Mouse (Mus musculus) intestine, postnatal 0 days (tissue): ENCODE measurements around the gene Cyth4. TPM values are rescaled to one million over a fixed set of nuclear protein-coding genes. Genes with fewer than 3 reads are reported as not detected.

ENCODE experiments used
- ATAC-seq: fragments of 200-750 bp; cut with Nextera tagmentation; 2 replicates; pipeline ENCODE4 v1.8.0; 2017; ENCODE audit warnings: mild to moderate bottlenecking, moderate TSS enrichment, moderate library complexity
- H3K27ac ChIP-seq: fragments of 300-500 bp; sonication (generic); 2 replicates; pipeline ENCODE4 v1.5.1; 2014; ENCODE audit warnings: mild to moderate bottlenecking, low read depth, low read length, moderate library complexity
- H3K27me3 ChIP-seq: fragments of 300-500 bp; sonication (generic); replicated peaks from 2 replicates; pipeline ENCODE4 v1.6.1; 2014; ENCODE audit warnings: low read length, mixed read lengths; ENCODE audit not compliant: control insufficient read depth, insufficient read depth
- H3K36me3 ChIP-seq: fragments of 300-500 bp; sonication (generic); 2 replicates; pipeline ENCODE4 v1.6.1; 2014; ENCODE audit warnings: mild to moderate bottlenecking, moderate library complexity; ENCODE audit not compliant: control insufficient read depth, insufficient read depth
- H3K4me1 ChIP-seq: fragments of 300-500 bp; sonication (generic); replicated peaks from 2 replicates; pipeline ENCODE4 v1.6.1; 2014; ENCODE audit warnings: antibody characterized with exemption, low read length, mixed read lengths; ENCODE audit not compliant: control insufficient read depth, insufficient read depth
- H3K4me2 ChIP-seq: fragments of 300-500 bp; sonication (generic); replicated peaks from 2 replicates; pipeline ENCODE4 v1.6.1; 2014; ENCODE audit warnings: low read depth, mild to moderate bottlenecking, moderate library complexity
- H3K4me3 ChIP-seq: fragments of 300-500 bp; sonication (generic); 2 replicates; pipeline ENCODE4 v1.5.1; 2014; ENCODE audit warnings: low read depth, low read length
- H3K9ac ChIP-seq: fragments of 300-500 bp; sonication (generic); 2 replicates; pipeline ENCODE4 v1.6.1; 2014; ENCODE audit warnings: mild to moderate bottlenecking, low read depth, low read length
- H3K9me3 ChIP-seq: fragments of 300-500 bp; sonication (generic); 2 replicates; pipeline ENCODE4 v1.6.1; 2016; ENCODE audit warnings: mixed run types; ENCODE audit not compliant: control insufficient read depth
- CTCF ChIP-seq: sonication (generic); IDR thresholded peaks from 2 replicates; pipeline ENCODE4 v1.5.1; 2016; ENCODE audit warnings: low read depth, mild to moderate bottlenecking, control low read depth, antibody characterized with exemption, moderate library complexity
- WGBS: fragments of 180-500 bp; shearing (Covaris S2); extraction: QIAGEN DNeasy Blood & Tissue Kit; methylation state at CpG from one replicate; pipeline ENCODE4 v1.1.7; 2014; 5-methylcytosine and 5-hydroxymethylcytosine counted together
- polyA plus RNA-seq: library from polyadenylated mRNA; unstranded; fragments of >200 nt; fragmentation: Nextera tagmentation; extraction: Ambion mirVana; gene quantifications from 2 replicates; pipeline ENCODE4 v1.2.1, GENCODE M21; 2015

Cyth4 gene
- polyA plus RNA-seq, 1 experiment from 2014 or later = 2.5 TPM

DNA sequence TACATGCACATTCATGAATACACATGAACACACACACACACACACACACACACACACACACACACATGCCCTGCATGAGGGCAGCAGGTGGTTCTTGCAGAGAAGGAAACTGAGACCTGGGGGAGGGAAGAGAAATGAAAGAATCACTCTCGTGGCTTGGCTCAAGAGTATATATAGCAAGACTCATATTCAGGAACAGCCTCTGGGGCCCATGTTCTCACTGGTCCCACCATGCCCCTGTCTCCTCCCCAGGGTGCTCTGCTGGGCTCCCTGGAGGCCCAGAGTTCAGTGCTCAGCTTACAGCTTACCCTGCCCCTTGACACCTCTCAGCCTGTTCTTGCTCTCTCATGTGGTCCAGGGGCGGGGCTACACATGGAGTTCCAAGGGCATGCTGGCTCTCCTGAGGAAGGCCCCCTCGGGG is 8.5 kb downstream of the Cyth4 start:
- 51% methylated on average over 3 of the region's 3 CpGs for WGBS
- no peaks in the 10 kb centered on the region for H3K4me1 ChIP-seq
- H3K4me3 ChIP-seq = no peak overlapping the region
- no peaks in the 10 kb centered on the region for H3K27me3 ChIP-seq
- H3K9me3 ChIP-seq = no peaks in the 10 kb centered on the region
- ATAC-seq = no peak
- no peak for TF ChIP-seq CTCF
- no peak overlapping the region for H3K4me2 ChIP-seq
- no peaks in the 10 kb centered on the region for H3K36me3 ChIP-seq
- no peak overlapping the region for H3K27ac ChIP-seq
- no peak overlapping the region for H3K9ac ChIP-seq

- Histone ChIP-seq H3K9ac (no peak overlapping the region), H3K27me3 (no peaks in the 10 kb centered on the region), H3K4me3 (no peak overlapping the region), H3K4me2 (no peak overlapping the region), H3K4me1 (no peaks in the 10 kb centered on the region), H3K36me3 (no peaks in the 10 kb centered on the region), H3K27ac (no peak overlapping the region), H3K9me3 (no peaks in the 10 kb centered on the region)
- no peak for ATAC-seq
- TF ChIP-seq CTCF = no peak
- 85% methylated on average over 6 of the region's 6 CpGs for WGBS
Observed at GRCm38 (mm10) chr15:78606059-78606458, 9.2 kb downstream of the Cyth4 start.

DNA sequence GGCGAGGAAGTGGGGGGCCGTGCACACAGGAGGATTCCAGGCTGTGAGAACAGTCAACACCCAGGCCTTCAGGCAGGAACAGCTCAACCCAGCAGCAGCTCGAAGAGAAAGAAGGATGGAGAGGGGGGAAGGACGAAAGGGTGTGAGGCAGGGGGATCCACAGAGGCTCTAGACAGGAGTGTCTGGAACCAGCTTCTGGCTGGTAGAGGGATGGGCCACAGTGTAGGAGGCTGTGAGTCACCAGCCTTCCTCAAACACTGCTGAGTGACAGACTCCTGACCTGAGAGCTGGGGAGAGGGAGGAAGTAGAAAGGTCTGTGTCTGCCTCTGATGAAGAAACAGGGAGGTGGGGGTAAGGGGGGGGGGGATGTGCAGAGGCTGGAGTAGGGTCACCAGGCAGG is 10.6 kb downstream of the Cyth4 start:
- 60% methylated on average over 4 of the region's 4 CpGs for WGBS
- no peak for TF ChIP-seq CTCF
- no peak for ATAC-seq

GRCm38 (mm10) chr15:78610705-78611462 is 14.0 kb downstream of the Cyth4 start:
- TF ChIP-seq CTCF = no peak
- Histone ChIP-seq H3K27me3 (no peaks in the 10 kb centered on the region), H3K9ac (no peak overlapping the region), H3K27ac (no peak overlapping the region), H3K4me1 (no peaks in the 10 kb centered on the region), H3K9me3 (no peaks in the 10 kb centered on the region), H3K4me3 (no peak overlapping the region), H3K36me3 (no peaks in the 10 kb centered on the region), H3K4me2 (no peak overlapping the region)
- whole genome bisulfite sequencing = 54% methylated on average over 12 of the region's 12 CpGs
- ATAC-seq = no peak

More for the DNA sequence above, 10.6 kb downstream of the Cyth4 start:
- H3K4me3 ChIP-seq = no peak overlapping the region
- H3K27me3 ChIP-seq = no peaks in the 10 kb centered on the region
- H3K36me3 ChIP-seq = no peaks in the 10 kb centered on the region
- H3K4me2 ChIP-seq = no peak overlapping the region
- no peak overlapping the region for H3K9ac ChIP-seq
- H3K9me3 ChIP-seq = no peaks in the 10 kb centered on the region
- no peak overlapping the region for H3K27ac ChIP-seq
- H3K4me1 ChIP-seq = no peaks in the 10 kb centered on the region

DNA sequence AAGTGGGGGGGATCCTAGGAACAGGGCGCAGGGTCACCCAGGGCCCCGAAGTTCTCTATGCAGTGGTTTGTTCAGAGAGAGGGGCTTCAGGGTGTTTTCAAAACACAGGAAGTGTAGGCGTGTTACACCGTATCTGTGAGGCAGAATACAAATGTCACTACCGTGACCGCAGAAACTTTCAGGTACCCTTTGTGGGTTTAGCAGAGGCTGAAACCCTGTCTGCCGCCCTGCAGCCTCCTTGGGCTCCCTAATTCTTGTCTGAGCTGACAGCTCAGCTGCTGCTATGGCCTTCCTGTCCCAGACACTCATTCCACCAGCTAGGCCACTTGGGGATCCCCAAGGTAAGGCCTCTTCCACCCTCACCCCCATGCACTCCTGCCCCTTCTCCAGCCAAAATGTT is 17.7 kb downstream of the Cyth4 start:
- H3K36me3 ChIP-seq = no peaks in the 10 kb centered on the region
- WGBS = 79% methylated on average over 7 of the region's 7 CpGs
- TF ChIP-seq CTCF = no peak

GRCm38 (mm10) chr15:78616973-78617372 is 20.1 kb downstream of the Cyth4 start:
- Histone ChIP-seq H3K36me3 (no peaks in the 10 kb centered on the region), H3K4me3 (no peak overlapping the region), H3K9ac (no peak overlapping the region), H3K4me1 (no peaks in the 10 kb centered on the region), H3K27ac (no peak overlapping the region), H3K4me2 (no peak overlapping the region), H3K9me3 (no peaks in the 10 kb centered on the region), H3K27me3 (no peaks in the 10 kb centered on the region)
- no peak for TF ChIP-seq CTCF
- no peak for ATAC-seq
- WGBS = 76% methylated on average over 2 of the region's 2 CpGs

More for the DNA sequence above, 17.7 kb downstream of the Cyth4 start:
- no peaks in the 10 kb centered on the region for H3K4me1 ChIP-seq
- ATAC-seq = no peak
- H3K9ac ChIP-seq = no peak overlapping the region
- H3K27me3 ChIP-seq = no peaks in the 10 kb centered on the region
- no peak overlapping the region for H3K4me3 ChIP-seq
- no peaks in the 10 kb centered on the region for H3K9me3 ChIP-seq
- H3K27ac ChIP-seq = no peak overlapping the region
- H3K4me2 ChIP-seq = no peak overlapping the region
